ENCODE assay signal across 8 mouse cellular contexts in genomic region chr3:88467116-88467824, GRCm38 (mm10). TPM values are rescaled to one million over a fixed set of nuclear protein-coding genes. Genes with fewer than 3 reads are reported as not detected.
DNase-seq lines count a peak whose midpoint lies in the region; ATAC-seq and TF ChIP-seq lines count a peak whose summit lies in the region.

No protein-coding gene starts in this region.

- peak overlapping the region; percentile 59 for H3K9ac ChIP-seq in MEL (ENCODE audit: control insufficient read depth, low read depth, low read length, poor library complexity, severe bottlenecking)
- H3K9ac ChIP-seq in hindbrain, embryonic 11.5 days (ENCODE audit: low read depth, low read length): no peak overlapping the region
- no peak overlapping the region for H3K9ac ChIP-seq in lung, embryonic 16.5 days (ENCODE audit: low read length)

- H3K4me3 ChIP-seq in MEL (ENCODE audit: control insufficient read depth in 1 of 2, insufficient read depth in 1 of 2, low read depth in 2 of 2, low read length in 2 of 2): no peak overlapping the region
- no peak overlapping the region for H3K4me3 ChIP-seq in cerebellum, adult 2 months (replicated peaks; ENCODE audit: insufficient read depth, low read depth, low read length)
- H3K4me3 ChIP-seq in hindbrain, embryonic 11.5 days (ENCODE audit: low read depth, low read length): no peak overlapping the region
- no peak overlapping the region for H3K4me3 ChIP-seq in lung, embryonic 16.5 days (ENCODE audit: low read length)
- no peak overlapping the region for H3K4me3 ChIP-seq in thymus, adult 2 months (ENCODE audit: control insufficient read depth, insufficient read depth, low read length)

- WGBS in cerebellum, adult 2 months: 28% methylated on average over 16 of the region's 16 CpGs
- WGBS in hindbrain, embryonic 11.5 days: 31% methylated on average over 16 of the region's 16 CpGs
- 27% methylated on average over 16 of the region's 16 CpGs for WGBS in lung, embryonic 16.5 days
- WGBS in thymus, adult 2 months: 35% methylated on average over 16 of the region's 16 CpGs

- peak; percentile 76 for ATAC-seq in hindbrain, embryonic 11.5 days (ENCODE audit: low FRiP score)
- ATAC-seq in lung, embryonic 16.5 days (ENCODE audit: low read depth): peak; percentile 86

- no peaks in the 10 kb centered on the region for H3K27me3 ChIP-seq in MEL (ENCODE audit: control insufficient read depth in 1 of 2, insufficient read depth in 2 of 2, low read length in 2 of 2)
- H3K27me3 ChIP-seq in cerebellum, adult 2 months (ENCODE audit: control insufficient read depth, insufficient read depth, low read length): no peaks in the 10 kb centered on the region
- H3K27me3 ChIP-seq in hindbrain, embryonic 11.5 days (ENCODE audit: control insufficient read depth, insufficient read depth, low read length): no peaks in the 10 kb centered on the region
- no peaks in the 10 kb centered on the region for H3K27me3 ChIP-seq in lung, embryonic 16.5 days (ENCODE audit: control insufficient read depth, insufficient read depth, low read depth, low read length)
- no peaks in the 10 kb centered on the region for H3K27me3 ChIP-seq in thymus, adult 2 months (ENCODE audit: control insufficient read depth, insufficient read depth, low read length)

- no peak overlapping the region for H3K4me2 ChIP-seq in hindbrain, embryonic 11.5 days (replicated peaks; ENCODE audit: low read depth, low read length)
- H3K4me2 ChIP-seq in lung, embryonic 16.5 days (ENCODE audit: low read depth, low read length): no peak overlapping the region

- no peak for TF ChIP-seq POLR2A in MEL (IDR thresholded peaks at IDR 0.05; ENCODE audit: control insufficient read depth in 1 of 2, insufficient read depth in 1 of 2, low read depth in 1 of 2, low read length in 2 of 2, poor library complexity in 1 of 2)
- TF ChIP-seq POLR2A in cerebellum, adult 2 months (IDR thresholded peaks at IDR 0.05; ENCODE audit: borderline replicate concordance, insufficient read depth, low read length): no peak
- no peak for TF ChIP-seq POLR2A in thymus, adult 2 months (IDR thresholded peaks at IDR 0.05; ENCODE audit: control insufficient read depth, extremely low read depth, insufficient read depth, low read length, poor library complexity)

- DNase-seq in MEL (ENCODE audit: low read depth, low spot score): peak; percentile 94
- peak; percentile 80 to 91 for DNase-seq in cerebellum, adult 2 months
- peak; percentile 88 for DNase-seq in forelimb bud, embryonic 11.5 days (ENCODE audit: low read depth, low spot score)
- DNase-seq in hindbrain, embryonic 11.5 days (ENCODE audit: low spot score): peak; percentile 96
- peak; percentile 80 for DNase-seq in layer of hippocampus, adult 9-11 months
- DNase-seq in ovary, adult 18-20 months (ENCODE audit: low spot score): peak; percentile 65
- DNase-seq in thymus, adult 2 months: peak; percentile 88

- peaks cover 0 to 12% of the 10 kb centered on the region in 2 experiments; a peak in 2 of 4 replicates for H3K4me1 ChIP-seq in MEL (ENCODE audit: control insufficient read depth in 1 of 2, insufficient read depth in 2 of 2, low read length in 2 of 2)
- H3K4me1 ChIP-seq in cerebellum, adult 2 months (ENCODE audit: control insufficient read depth, insufficient read depth, low read length): no peaks in the 10 kb centered on the region
- H3K4me1 ChIP-seq in hindbrain, embryonic 11.5 days (replicated peaks; ENCODE audit: control insufficient read depth, insufficient read depth, low read length): no peaks in the 10 kb centered on the region
- H3K4me1 ChIP-seq in lung, embryonic 16.5 days (replicated peaks; ENCODE audit: control insufficient read depth, insufficient read depth, low read length): no peaks in the 10 kb centered on the region
- H3K4me1 ChIP-seq in thymus, adult 2 months (replicated peaks; ENCODE audit: control insufficient read depth, insufficient read depth, low read length): peaks cover 4% of the 10 kb centered on the region; the same call in 1 of the 2 replicates

- peak; percentile 98 for TF ChIP-seq RAD21 in MEL (IDR thresholded peaks at IDR 0.05; ENCODE audit: low read depth, low read length)

- TF ChIP-seq EP300 in MEL (IDR thresholded peaks at IDR 0.05; ENCODE audit: low read depth in 1 of 2, low read length in 2 of 2): no peak

- peak; percentile 96 to 99 (median 98) for TF ChIP-seq CTCF in MEL (IDR thresholded peaks at IDR 0.05 in 2 of 3, conservative IDR thresholded peaks at IDR 0.05 in 1 of 3; ENCODE audit: control insufficient read depth in 1 of 3, insufficient read depth in 1 of 3, low read depth in 2 of 3, low read length in 3 of 3, poor library complexity in 1 of 3, severe bottlenecking in 1 of 3)
- peak; percentile 97 for TF ChIP-seq CTCF in cerebellum, adult 2 months (IDR thresholded peaks at IDR 0.05; ENCODE audit: borderline replicate concordance, insufficient read depth, low read depth, low read length)
- peak; percentile 79 for TF ChIP-seq CTCF in thymus, adult 2 months (IDR thresholded peaks at IDR 0.05; ENCODE audit: borderline replicate concordance, control insufficient read depth, extremely low read depth, insufficient read depth, low read length, poor library complexity)

- no peaks in the 10 kb centered on the region for H3K79me2 ChIP-seq in MEL (ENCODE audit: control insufficient read depth, insufficient read depth, low read length, poor library complexity)

- H3K9me3 ChIP-seq in MEL (replicated peaks; ENCODE audit: insufficient read depth, low read length): no peaks in the 10 kb centered on the region
- no peaks in the 10 kb centered on the region for H3K9me3 ChIP-seq in hindbrain, embryonic 11.5 days (ENCODE audit: control insufficient read depth, low read length)
- H3K9me3 ChIP-seq in lung, embryonic 16.5 days (ENCODE audit: control insufficient read depth, low read length): peaks cover 3% of the 10 kb centered on the region; the same call in 1 of the 2 replicates

- H3K36me3 ChIP-seq in MEL (ENCODE audit: control insufficient read depth in 1 of 2, insufficient read depth in 2 of 2, low read length in 2 of 2): 0 out of 4 replicates have a peak, but pooled peaks cover 0 to 3% of the 10 kb centered on the region in 2 experiments
- H3K36me3 ChIP-seq in hindbrain, embryonic 11.5 days (ENCODE audit: control insufficient read depth, insufficient read depth, low read length): no peaks in the 10 kb centered on the region
- H3K36me3 ChIP-seq in lung, embryonic 16.5 days (ENCODE audit: control insufficient read depth, insufficient read depth, low read length): no peaks in the 10 kb centered on the region
- H3K36me3 ChIP-seq in thymus, adult 2 months (ENCODE audit: control insufficient read depth, insufficient read depth, low read length): no peaks in the 10 kb centered on the region

- no peak overlapping the region for H3K27ac ChIP-seq in MEL (ENCODE audit: control insufficient read depth, low read depth, low read length)
- H3K27ac ChIP-seq in cerebellum, adult 2 months (ENCODE audit: insufficient read depth, low read length): no peak overlapping the region
- H3K27ac ChIP-seq in hindbrain, embryonic 11.5 days (ENCODE audit: low read depth, low read length): no peak overlapping the region
- no peak overlapping the region for H3K27ac ChIP-seq in lung, embryonic 16.5 days (ENCODE audit: low read length)
- no peak overlapping the region for H3K27ac ChIP-seq in thymus, adult 2 months (ENCODE audit: control insufficient read depth, insufficient read depth, low read length)

TF ChIP-seq in MEL, 35 proteins besides CTCF, POLR2A, EP300 and RAD21 (continues in another document):
- peak; percentile 99 for TF ChIP-seq SMC3 (IDR thresholded peaks at IDR 0.05; ENCODE audit: low read depth, low read length)
- TF ChIP-seq SIN3A (IDR thresholded peaks at IDR 0.05; ENCODE audit: low read length): no peak
- TF ChIP-seq UBTF (IDR thresholded peaks at IDR 0.05; ENCODE audit: borderline replicate concordance, insufficient read depth, low read depth, low read length): no peak
- TF ChIP-seq RCOR1 (IDR thresholded peaks at IDR 0.05; ENCODE audit: low read depth, low read length): no peak
- TF ChIP-seq GABPA (IDR thresholded peaks at IDR 0.05; ENCODE audit: low read depth, low read length): no peak

RNA-seq across cellular contexts. Expression of gene Sema4a, which starts 6.3 kb away (rescaled TPM):
- 31.4 and 45.3 TPM in 2 replicates for total RNA-seq in MEL (2012; rRNA removed)
- polyA plus RNA-seq in MEL (2012; ENCODE audit: insufficient read depth in 1 of 2, insufficient read length in 2 of 2, low read depth in 1 of 2, low replicate concordance in 2 of 2, missing spikeins in 1 of 2): 10 to 100 TPM in 1 of 2 experiments, not detected in 1; 33.5 TPM
- 31.6 and 31.8 TPM in 2 replicates for polyA plus RNA-seq in cerebellum, adult 2 months (2012; rRNA removed)
- 5.7 and 7.8 TPM in 2 replicates for polyA plus RNA-seq in hindbrain, embryonic 11.5 days (2014; fragmentation: Nextera tagmentation; extraction: Ambion mirVana)
- 6.3 TPM in 2 replicates for polyA plus RNA-seq in lung, embryonic 16.5 days (2015; fragmentation: Nextera tagmentation; extraction: Ambion mirVana)
- 99.3 and 109 TPM in 2 replicates for polyA plus RNA-seq in thymus, adult 2 months (2012; rRNA removed)

RNA-seq across cellular contexts. Expression of gene Slc25a44, which starts 42.3 kb away (rescaled TPM):
- 26.2 and 30.5 TPM in 2 replicates for total RNA-seq in MEL (2012; rRNA removed)
- 10 to 100 TPM in 1 of 2 experiments, not detected in 1; 34.6 TPM for polyA plus RNA-seq in MEL (2012; ENCODE audit: insufficient read depth in 1 of 2, insufficient read length in 2 of 2, low read depth in 1 of 2, low replicate concordance in 2 of 2, missing spikeins in 1 of 2)
- 57.6 and 61.2 TPM in 2 replicates for polyA plus RNA-seq in cerebellum, adult 2 months (2012; rRNA removed)
- polyA plus RNA-seq in hindbrain, embryonic 11.5 days (2014; fragmentation: Nextera tagmentation; extraction: Ambion mirVana): 22.1 and 23.7 TPM in 2 replicates
- polyA plus RNA-seq in lung, embryonic 16.5 days (2015; fragmentation: Nextera tagmentation; extraction: Ambion mirVana): 15.2 and 16.0 TPM in 2 replicates
- 30.8 and 32.5 TPM in 2 replicates for polyA plus RNA-seq in thymus, adult 2 months (2012; rRNA removed)

RNA-seq across cellular contexts. Expression of gene Lmna, which starts 42.5 kb away (rescaled TPM):
- total RNA-seq in MEL (2012; rRNA removed): 388 and 394 TPM in 2 replicates
- 100 to 1,000 TPM; 128 to 302 TPM for polyA plus RNA-seq in MEL (2012; ENCODE audit: insufficient read depth in 1 of 2, insufficient read length in 2 of 2, low read depth in 1 of 2, low replicate concordance in 2 of 2, missing spikeins in 1 of 2)
- polyA plus RNA-seq in cerebellum, adult 2 months (2012; rRNA removed): 51.4 and 57.1 TPM in 2 replicates
- polyA plus RNA-seq in hindbrain, embryonic 11.5 days (2014; fragmentation: Nextera tagmentation; extraction: Ambion mirVana): 22.5 and 22.8 TPM in 2 replicates
- polyA plus RNA-seq in lung, embryonic 16.5 days (2015; fragmentation: Nextera tagmentation; extraction: Ambion mirVana): 148 and 150 TPM in 2 replicates
- polyA plus RNA-seq in thymus, adult 2 months (2012; rRNA removed): 59.3 and 61.1 TPM in 2 replicates

RNA-seq across cellular contexts. Expression of gene Pmf1, which starts 57.1 kb away (rescaled TPM):
- 139 and 144 TPM in 2 replicates for total RNA-seq in MEL (2012; rRNA removed)
- polyA plus RNA-seq in MEL (2012; ENCODE audit: insufficient read depth in 1 of 2, insufficient read length in 2 of 2, low read depth in 1 of 2, low replicate concordance in 2 of 2, missing spikeins in 1 of 2): 100 to 1,000 TPM in 1 of 2 experiments, not detected in 1; 357 TPM
- polyA plus RNA-seq in cerebellum, adult 2 months (2012; rRNA removed): 13.8 and 14.5 TPM in 2 replicates
- 108 and 109 TPM in 2 replicates for polyA plus RNA-seq in hindbrain, embryonic 11.5 days (2014; fragmentation: Nextera tagmentation; extraction: Ambion mirVana)
- polyA plus RNA-seq in lung, embryonic 16.5 days (2015; fragmentation: Nextera tagmentation; extraction: Ambion mirVana): 130 and 147 TPM in 2 replicates
- 138 and 151 TPM in 2 replicates for polyA plus RNA-seq in thymus, adult 2 months (2012; rRNA removed)
